Mouse (Mus musculus): ENCODE results near the gene Bnc2.

Bnc2 gene

DNA sequence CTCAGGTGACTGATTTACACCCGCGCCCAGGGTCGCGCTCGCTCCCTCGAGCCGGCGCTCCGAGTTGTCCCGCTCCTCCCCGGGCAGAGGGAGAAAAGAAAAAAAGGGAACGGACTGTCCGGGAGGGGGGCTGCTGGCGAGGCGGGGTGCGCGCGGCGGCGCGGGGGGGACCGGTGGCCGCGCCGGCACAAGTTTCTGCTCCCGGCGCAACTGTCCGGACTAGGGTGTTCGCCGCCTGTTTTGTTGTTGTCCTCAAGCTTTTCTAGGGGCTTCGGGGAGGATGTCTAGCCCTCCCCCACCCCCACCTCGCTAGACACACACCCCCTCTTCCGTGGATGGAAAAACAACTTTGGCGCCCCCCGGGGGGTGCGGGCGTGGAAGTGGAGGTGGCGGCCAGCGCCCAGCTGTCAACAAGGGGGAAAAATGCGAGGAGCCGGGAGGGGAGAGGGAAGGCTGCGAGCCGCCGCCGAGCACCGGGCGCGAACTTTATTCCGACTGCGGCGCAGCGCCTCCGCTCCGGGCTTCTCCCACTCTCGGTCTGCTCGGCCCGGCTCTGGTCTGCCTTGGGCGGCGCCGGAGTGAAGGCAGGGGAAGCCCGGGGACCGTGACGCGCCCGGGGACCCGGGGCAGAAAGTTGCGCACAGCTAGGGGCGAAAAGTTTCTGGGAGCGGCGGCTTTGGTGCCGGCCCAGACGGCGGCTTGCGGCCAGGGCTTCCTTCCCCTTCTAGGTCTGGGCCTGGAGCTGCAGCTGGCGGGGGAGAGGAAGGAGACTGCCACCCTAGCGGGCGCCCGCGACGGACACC is at the start of gene Bnc2:
Gene Bnc2 (minus strand): TSS at position 105 of the 803 bp plus-strand sequence.
- DNase-seq (ENCODE audit: extremely low read depth, low read depth): no peak

GRCm38 (mm10) chr4:84707961-84708360 is 32.9 kb upstream of the Bnc2 start:
- DNase-seq (ENCODE audit: extremely low read depth, low read depth): no peak

- no peak for DNase-seq (ENCODE audit: extremely low read depth, low read depth)
Observed at GRCm38 (mm10) chr4:84685521-84686366, 10.7 kb upstream of the Bnc2 start.

GRCm38 (mm10) chr4:84685009-84685408 is 9.9 kb upstream of the Bnc2 start:
- DNase-seq (ENCODE audit: extremely low read depth, low read depth): no peak

- no peak for DNase-seq (ENCODE audit: extremely low read depth, low read depth)
Observed at GRCm38 (mm10) chr4:84675974-84676315, 870 bp upstream of the Bnc2 start.

GRCm38 (mm10) chr4:84674318-84675170 is 531 bp downstream of the Bnc2 start:
- DNase-seq (ENCODE audit: extremely low read depth, low read depth): no peak

DNA sequence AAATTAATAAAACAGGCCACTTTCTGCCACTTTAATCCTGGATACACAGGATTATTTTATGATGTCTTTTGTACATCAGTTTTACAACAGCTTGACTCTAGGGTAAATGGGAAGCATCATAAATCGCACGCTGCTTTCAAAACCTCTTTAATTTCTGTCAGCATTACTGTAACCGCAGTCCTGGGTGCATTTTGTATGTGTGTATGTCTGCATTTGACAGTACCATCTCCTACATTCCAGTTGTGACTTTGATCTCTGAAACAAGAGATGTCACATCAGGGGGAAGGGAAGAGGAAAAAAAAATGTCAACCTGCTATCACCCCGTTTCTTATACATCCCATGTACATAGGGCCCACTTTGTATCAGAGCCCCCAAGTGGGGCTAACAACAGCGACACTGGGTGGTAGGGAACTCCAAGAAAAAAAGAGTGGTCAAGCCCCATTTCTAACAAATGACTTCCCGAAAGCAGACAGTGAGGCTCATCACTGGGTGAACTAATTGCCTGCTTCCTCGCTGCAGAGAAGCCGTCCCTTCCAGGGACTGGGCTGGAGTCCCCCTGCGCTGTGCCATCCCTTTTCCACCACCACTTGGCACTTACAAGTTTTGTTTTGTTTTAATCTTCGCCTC is 1.3 kb downstream of the Bnc2 start:
- no peak for DNase-seq (ENCODE audit: extremely low read depth, low read depth)

DNA sequence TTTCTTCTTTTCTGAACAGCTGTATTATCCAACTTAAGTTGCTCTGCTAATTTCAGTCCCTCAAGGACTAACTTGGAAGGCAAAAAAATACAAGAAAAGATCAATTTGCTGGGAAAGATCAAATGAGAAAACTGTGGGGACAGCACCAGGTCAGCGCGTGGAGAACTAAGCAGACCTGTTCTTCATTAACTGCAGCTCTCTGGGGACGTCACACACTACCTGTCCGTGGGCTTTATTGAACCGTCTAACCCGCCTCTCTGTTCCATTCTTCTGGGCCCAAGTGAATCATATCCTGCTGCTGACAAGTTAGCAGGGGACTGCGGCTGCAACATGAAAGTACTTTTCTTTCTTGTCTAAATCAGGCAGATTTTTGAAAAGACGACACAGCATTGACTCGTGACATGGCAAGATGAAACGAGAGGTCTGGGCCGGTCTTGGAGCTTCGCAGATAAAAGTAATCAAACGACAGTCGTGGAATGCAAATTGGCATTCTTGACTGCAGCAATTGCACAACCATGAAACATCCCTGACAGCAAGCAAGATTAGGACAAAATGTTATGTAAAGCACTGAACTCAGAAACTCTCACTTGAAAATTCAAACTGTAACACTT is 2.8 kb downstream of the Bnc2 start:
- no peak for DNase-seq (ENCODE audit: extremely low read depth, low read depth)

DNA sequence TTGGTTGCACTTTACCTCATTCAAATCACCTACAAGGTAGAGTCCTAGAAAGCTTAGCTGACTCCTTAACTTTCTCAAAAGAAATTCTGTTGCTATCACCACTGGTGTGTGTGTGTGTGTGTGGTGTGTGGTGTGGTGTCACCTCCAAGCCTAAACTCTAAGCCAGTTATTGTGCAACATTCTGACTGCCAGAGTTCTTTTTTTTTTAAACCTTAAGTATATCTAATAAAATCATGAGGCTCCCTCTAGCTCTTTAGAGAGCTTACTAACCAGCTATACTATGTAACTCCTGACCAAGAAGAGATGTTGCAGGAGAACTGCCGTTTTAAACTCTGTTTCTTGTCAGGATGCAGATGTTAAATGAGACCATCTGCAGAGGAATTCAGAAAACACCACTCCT is 4.1 kb downstream of the Bnc2 start:
- no peak for DNase-seq (ENCODE audit: extremely low read depth, low read depth)

DNA sequence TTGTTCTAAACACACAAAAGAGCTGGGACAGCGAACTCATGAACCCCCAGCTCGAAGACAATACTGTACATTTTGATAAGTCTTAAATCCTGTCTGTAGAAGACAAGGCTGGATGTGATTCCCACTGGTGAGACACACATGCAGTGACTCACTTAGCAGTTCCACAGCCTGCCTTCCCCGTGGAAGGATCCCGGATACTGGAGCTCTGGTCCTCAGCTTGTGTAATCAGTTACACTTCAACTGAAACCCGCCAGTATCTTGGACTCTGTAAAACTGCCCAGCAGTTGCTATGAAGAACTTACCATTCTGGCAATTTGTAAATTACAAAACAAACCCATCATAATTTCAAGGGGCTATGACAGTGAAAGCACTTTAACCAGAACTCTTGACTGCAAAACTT is 5.4 kb downstream of the Bnc2 start:
- DNase-seq (ENCODE audit: extremely low read depth, low read depth): no peak

- no peak for DNase-seq (ENCODE audit: extremely low read depth, low read depth)
Observed at GRCm38 (mm10) chr4:84668949-84669605, 6.0 kb downstream of the Bnc2 start.

DNA sequence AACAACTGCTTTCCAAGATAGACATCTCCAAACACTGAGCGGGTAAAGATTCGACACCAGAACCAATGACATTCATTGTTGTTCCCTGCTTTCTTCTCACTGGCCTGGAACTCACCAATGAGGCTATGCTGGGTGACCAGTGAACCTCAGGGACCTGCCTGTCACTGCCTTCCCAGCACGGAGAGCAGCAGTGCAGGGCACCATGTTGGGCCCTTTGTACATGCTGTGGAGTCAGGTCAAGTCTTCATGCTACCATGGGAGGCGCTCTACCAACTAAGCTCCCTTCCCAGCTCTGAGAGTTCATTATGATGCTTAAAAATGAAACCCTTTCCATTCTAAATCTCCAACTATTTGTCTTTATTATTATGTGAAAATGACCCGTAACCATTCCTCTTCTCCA is 6.8 kb downstream of the Bnc2 start:
- DNase-seq (ENCODE audit: extremely low read depth, low read depth): no peak

GRCm38 (mm10) chr4:84662228-84663065 is 12.6 kb downstream of the Bnc2 start:
- DNase-seq (ENCODE audit: extremely low read depth, low read depth): no peak

DNA sequence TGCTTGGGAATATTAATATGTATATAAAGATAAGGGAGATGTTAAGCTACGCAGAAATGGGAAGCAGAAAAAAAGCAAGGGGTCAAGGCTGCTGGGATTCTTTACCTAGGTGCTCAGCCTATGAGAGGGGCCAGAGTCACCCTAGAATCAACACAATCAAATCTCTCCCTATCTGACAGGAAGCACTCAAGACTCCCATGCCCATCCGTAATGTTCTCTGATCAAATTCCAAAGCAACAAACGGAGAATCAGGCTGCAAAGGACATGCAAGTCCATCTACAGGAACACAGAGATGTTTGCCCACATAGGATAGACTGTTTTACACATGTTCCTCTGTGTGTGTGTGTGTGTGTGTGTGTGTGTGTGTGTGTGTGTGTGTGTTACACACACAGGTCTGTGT is 13.7 kb downstream of the Bnc2 start:
- no peak for DNase-seq (ENCODE audit: extremely low read depth, low read depth)

GRCm38 (mm10) chr4:84651786-84652185 is 23.3 kb downstream of the Bnc2 start:
- DNase-seq (ENCODE audit: extremely low read depth, low read depth): no peak

DNA sequence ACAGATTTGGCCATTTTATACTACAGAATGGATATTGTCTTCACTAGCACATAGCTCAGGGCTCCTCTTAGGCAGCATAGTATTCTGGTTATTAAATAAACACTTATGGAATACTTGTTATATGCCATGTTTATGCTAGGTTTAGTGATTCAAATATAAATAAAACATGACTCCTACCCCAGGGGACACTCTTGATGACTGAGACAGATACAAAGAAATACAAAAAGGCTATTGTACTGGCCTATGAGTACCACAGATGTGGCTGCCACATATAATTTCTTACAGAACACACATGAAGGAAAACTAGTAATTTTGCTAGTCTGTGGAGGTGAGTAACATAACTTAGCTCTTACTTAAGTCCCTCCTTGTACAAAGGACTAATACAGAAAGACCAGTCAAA is 28.5 kb downstream of the Bnc2 start:
- no peak for DNase-seq (ENCODE audit: extremely low read depth, low read depth)

DNA sequence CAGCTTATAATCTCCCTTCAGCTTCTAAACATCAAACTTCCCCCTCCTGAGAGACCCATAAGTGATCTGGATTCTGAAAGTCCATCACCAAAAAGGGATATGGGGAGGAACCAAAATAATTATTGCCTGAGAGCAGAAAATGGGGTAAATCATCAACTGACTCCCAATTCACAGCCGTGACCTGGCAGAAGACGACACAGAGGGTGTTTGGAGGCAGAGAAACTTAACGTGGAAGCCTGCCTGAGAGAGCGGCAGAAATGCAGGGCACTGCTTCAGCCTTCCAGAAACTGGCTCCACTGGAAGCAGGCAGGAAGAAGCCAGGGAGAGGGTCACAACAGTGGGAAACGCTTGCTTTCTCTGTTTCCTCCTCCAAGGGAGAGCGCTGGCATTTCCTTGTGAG is 35.9 kb downstream of the Bnc2 start:
- no peak for DNase-seq (ENCODE audit: extremely low read depth, low read depth)

GRCm38 (mm10) chr4:84637641-84638040 is 37.4 kb downstream of the Bnc2 start:
- DNase-seq (ENCODE audit: extremely low read depth, low read depth): no peak

GRCm38 (mm10) chr4:84634751-84635150 is 40.3 kb downstream of the Bnc2 start:
- no peak for DNase-seq (ENCODE audit: extremely low read depth, low read depth)
